Mouse (Mus musculus): Measurements from ENCODE around the gene Znrf2. TPM values are rescaled to one million over a fixed set of nuclear protein-coding genes. Genes with fewer than 3 reads are reported as not detected.

The Znrf2 gene
- total and polyA plus RNA-seq, 3 experiments = 16.1 to 21.3 TPM; not detected in 1

DNA sequence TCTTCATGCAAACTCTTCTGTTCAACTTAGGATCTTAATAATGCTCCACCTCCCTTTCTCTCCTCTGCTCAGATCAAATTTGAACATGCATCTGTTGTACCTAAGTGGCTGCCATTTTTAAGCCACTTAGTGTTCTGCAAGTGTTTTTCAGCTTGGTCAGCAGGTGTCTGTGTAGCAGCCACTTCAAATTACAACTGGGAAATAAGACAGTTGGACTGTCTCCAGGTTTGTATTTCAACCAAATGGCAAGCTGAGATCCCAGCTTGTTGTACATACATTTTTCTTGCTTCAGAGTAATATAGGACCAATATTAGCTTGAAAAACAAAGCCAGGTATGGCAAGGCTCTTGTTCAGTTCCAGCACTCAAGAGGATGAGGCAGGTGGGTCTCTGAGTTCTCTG, 61.8 kb downstream of the Znrf2 start:
- Histone ChIP-seq H3K79me2 (ENCODE audit: control insufficient read depth, insufficient read depth, low read length, poor library complexity) (peaks cover 3% of the 10 kb centered on the region; the same call in 1 of the 2 replicates), H3K27me3 (ENCODE audit: control insufficient read depth in 1 of 2, insufficient read depth in 2 of 2, low read length in 2 of 2) (no peaks in the 10 kb centered on the region), H3K36me3 (ENCODE audit: control insufficient read depth in 1 of 2, insufficient read depth in 2 of 2, low read length in 2 of 2) (peaks cover 2 to 17% of the 10 kb centered on the region in 2 experiments; a peak in 3 of 4 replicates), H3K9ac (ENCODE audit: control insufficient read depth, low read depth, low read length, poor library complexity, severe bottlenecking) (no peak overlapping the region), H3K27ac (ENCODE audit: control insufficient read depth, low read depth, low read length) (no peak overlapping the region), H3K4me3 (ENCODE audit: control insufficient read depth in 1 of 2, insufficient read depth in 1 of 2, low read depth in 2 of 2, low read length in 2 of 2) (no peak overlapping the region), H3K9me3 (replicated peaks; ENCODE audit: insufficient read depth, low read length) (no peaks in the 10 kb centered on the region), H3K4me1 (ENCODE audit: control insufficient read depth in 1 of 2, insufficient read depth in 2 of 2, low read length in 2 of 2) (peaks cover 3 to 5% of the 10 kb centered on the region in 2 experiments; a peak in 3 of 4 replicates)
- no peak for DNase-seq (ENCODE audit: low read depth, low spot score)
- TF ChIP-seq E2F4 (IDR thresholded peaks at IDR 0.05; ENCODE audit: borderline replicate concordance, low read depth, low read length) = no peak

GRCm38 (mm10) chr6:54880086-54880485, 63.4 kb downstream of the Znrf2 start:
- peaks cover 3 to 5% of the 10 kb centered on the region in 2 experiments; a peak in 3 of 4 replicates for H3K4me1 ChIP-seq (ENCODE audit: control insufficient read depth in 1 of 2, insufficient read depth in 2 of 2, low read length in 2 of 2)
- no peak for TF ChIP-seq POLR2A (IDR thresholded peaks at IDR 0.05; ENCODE audit: control insufficient read depth in 1 of 2, insufficient read depth in 1 of 2, low read depth in 1 of 2, low read length in 2 of 2, poor library complexity in 1 of 2)
- H3K27ac ChIP-seq (ENCODE audit: control insufficient read depth, low read depth, low read length) = no peak overlapping the region
- H3K9ac ChIP-seq (ENCODE audit: control insufficient read depth, low read depth, low read length, poor library complexity, severe bottlenecking) = no peak overlapping the region
- H3K4me3 ChIP-seq (ENCODE audit: control insufficient read depth in 1 of 2, insufficient read depth in 1 of 2, low read depth in 2 of 2, low read length in 2 of 2) = no peak overlapping the region
- peaks cover 3% of the 10 kb centered on the region; the same call in 1 of the 2 replicates for H3K79me2 ChIP-seq (ENCODE audit: control insufficient read depth, insufficient read depth, low read length, poor library complexity)
- H3K27me3 ChIP-seq (ENCODE audit: control insufficient read depth in 1 of 2, insufficient read depth in 2 of 2, low read length in 2 of 2) = no peaks in the 10 kb centered on the region
- no peak for DNase-seq (ENCODE audit: low read depth, low spot score)
- H3K9me3 ChIP-seq (replicated peaks; ENCODE audit: insufficient read depth, low read length) = no peaks in the 10 kb centered on the region
- H3K36me3 ChIP-seq (ENCODE audit: control insufficient read depth in 1 of 2, insufficient read depth in 2 of 2, low read length in 2 of 2) = peaks cover 5 to 14% of the 10 kb centered on the region in 2 experiments; a peak in 3 of 4 replicates

- DNase-seq (ENCODE audit: low read depth, low spot score) = no peak
- TF ChIP-seq USF2 (IDR thresholded peaks at IDR 0.05; ENCODE audit: borderline replicate concordance in 1 of 2, insufficient read depth in 1 of 2, low read depth in 1 of 2, low read length in 2 of 2) = no peak
- no peak for TF ChIP-seq ETS1 (IDR thresholded peaks at IDR 0.05; ENCODE audit: low read depth, low read length)
- TF ChIP-seq UBTF (IDR thresholded peaks at IDR 0.05; ENCODE audit: borderline replicate concordance, insufficient read depth, low read depth, low read length) = no peak
- TF ChIP-seq RAD21 (IDR thresholded peaks at IDR 0.05; ENCODE audit: low read depth, low read length) = no peak
- TF ChIP-seq MAZ (IDR thresholded peaks at IDR 0.05; ENCODE audit: low read depth, low read length) = no peak
- no peak for TF ChIP-seq HCFC1 (IDR thresholded peaks at IDR 0.05; ENCODE audit: low read depth, low read length)
- no peak for TF ChIP-seq GATA1 (IDR thresholded peaks at IDR 0.05; ENCODE audit: low read depth, low read length)
- no peak for TF ChIP-seq POLR2AphosphoS2 (IDR thresholded peaks at IDR 0.05; ENCODE audit: low read length)
- no peak for TF ChIP-seq TCF12 (IDR thresholded peaks at IDR 0.05; ENCODE audit: low read depth, low read length)
- TF ChIP-seq KAT2A (conservative IDR thresholded peaks at IDR 0.05; ENCODE audit: low read depth, low read length) = no peak
- Histone ChIP-seq H3K27me3 (ENCODE audit: control insufficient read depth in 1 of 2, insufficient read depth in 2 of 2, low read length in 2 of 2) (no peaks in the 10 kb centered on the region), H3K4me1 (ENCODE audit: control insufficient read depth in 1 of 2, insufficient read depth in 2 of 2, low read length in 2 of 2) (no peaks in the 10 kb centered on the region; a peak in 1 of 4 replicates), H3K36me3 (ENCODE audit: control insufficient read depth in 1 of 2, insufficient read depth in 2 of 2, low read length in 2 of 2) (peaks cover 0 to 7% of the 10 kb centered on the region in 2 experiments; a peak in 1 of 4 replicates), H3K79me2 (ENCODE audit: control insufficient read depth, insufficient read depth, low read length, poor library complexity) (no peaks in the 10 kb centered on the region; the same call in 1 of the 2 replicates), H3K9ac (ENCODE audit: control insufficient read depth, low read depth, low read length, poor library complexity, severe bottlenecking) (no peak overlapping the region), H3K27ac (ENCODE audit: control insufficient read depth, low read depth, low read length) (no peak overlapping the region), H3K4me3 (ENCODE audit: control insufficient read depth in 1 of 2, insufficient read depth in 1 of 2, low read depth in 2 of 2, low read length in 2 of 2) (no peak overlapping the region), H3K9me3 (replicated peaks; ENCODE audit: insufficient read depth, low read length) (no peaks in the 10 kb centered on the region)
Measured at GRCm38 (mm10) chr6:54883424-54883823, 66.7 kb downstream of the Znrf2 start.
